Mouse (Mus musculus): ENCODE data around the gene Ybx1. TPM values are rescaled to one million over a fixed set of nuclear protein-coding genes. Genes with fewer than 3 reads are reported as not detected.

The Ybx1 gene
- polyA plus RNA-seq (2012; rRNA removed), result 79.1 and 103 TPM in 2 replicates

DNA sequence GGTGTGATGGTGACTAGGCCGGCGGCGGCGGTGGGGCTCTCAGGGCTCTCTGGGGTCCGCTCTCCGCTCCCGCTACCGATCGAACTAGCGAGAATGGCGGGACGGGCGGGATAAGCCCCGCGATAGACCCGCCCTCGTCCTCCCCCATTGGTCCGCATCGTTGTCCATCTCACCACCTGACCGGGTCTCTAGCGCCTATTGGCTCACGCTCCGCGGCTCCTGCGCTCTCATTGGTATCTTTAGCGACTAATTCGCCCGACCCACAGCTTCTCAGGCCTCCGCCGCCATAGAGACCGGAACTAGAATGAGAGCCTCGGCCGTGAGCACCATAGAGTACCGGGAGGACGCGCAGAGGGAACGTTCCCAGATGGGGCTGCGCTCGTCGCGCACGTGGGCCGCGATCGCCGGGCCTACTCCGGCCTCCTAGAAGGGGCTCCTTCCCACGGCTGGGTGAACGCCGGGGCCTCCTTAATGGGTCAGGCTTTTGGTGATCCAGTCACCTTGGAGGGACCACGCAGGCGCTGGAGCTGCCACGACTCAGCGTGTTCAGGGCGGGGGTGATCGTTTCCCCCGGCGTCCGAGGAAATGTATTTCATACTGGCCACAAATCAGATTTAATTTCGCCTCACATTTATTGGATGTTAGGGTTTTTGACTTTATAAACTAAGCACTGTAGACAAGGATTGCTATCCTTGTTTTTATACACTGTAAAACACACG lies at the start of gene Ybx1:
Gene Ybx1, minus strand, starts transcription at position 190 of the 719 bp plus-strand sequence.
- H3K4me3 ChIP-seq (ENCODE audit: extremely low read depth, insufficient read depth, insufficient read length), result peak within 1 kb of the TSS; percentile 94
- under 1% methylated on average over 61 of the region's 61 CpGs for WGBS
- H3K4me1 ChIP-seq (ENCODE audit: control insufficient read depth, insufficient read depth, insufficient read length), result peaks cover 6% of the 10 kb centered on the region; the same call in 1 of the 2 replicates
- TF ChIP-seq CTCF (IDR thresholded peaks at IDR 0.05; ENCODE audit: extremely low read depth, insufficient read depth, insufficient read length, insufficient replicate concordance) (no peak), POLR2A (IDR thresholded peaks at IDR 0.05; ENCODE audit: low read depth, low read length) (peak; percentile 55; the same call in 1 of the 2 replicates)
- DNase-seq (ENCODE audit: low read depth in 1 of 2, low spot score in 2 of 2), result peak; percentile 95 to 99
- H3K36me3 ChIP-seq (ENCODE audit: control insufficient read depth, insufficient read depth, low read length), result no peaks in the 10 kb centered on the region; the same call in 1 of the 2 replicates
- peak within 1 kb of the TSS; percentile 92 for H3K27ac ChIP-seq (ENCODE audit: insufficient read depth, low read length)
- no peaks in the 10 kb centered on the region for H3K27me3 ChIP-seq (ENCODE audit: control insufficient read depth, insufficient read depth, low read length)

DNA sequence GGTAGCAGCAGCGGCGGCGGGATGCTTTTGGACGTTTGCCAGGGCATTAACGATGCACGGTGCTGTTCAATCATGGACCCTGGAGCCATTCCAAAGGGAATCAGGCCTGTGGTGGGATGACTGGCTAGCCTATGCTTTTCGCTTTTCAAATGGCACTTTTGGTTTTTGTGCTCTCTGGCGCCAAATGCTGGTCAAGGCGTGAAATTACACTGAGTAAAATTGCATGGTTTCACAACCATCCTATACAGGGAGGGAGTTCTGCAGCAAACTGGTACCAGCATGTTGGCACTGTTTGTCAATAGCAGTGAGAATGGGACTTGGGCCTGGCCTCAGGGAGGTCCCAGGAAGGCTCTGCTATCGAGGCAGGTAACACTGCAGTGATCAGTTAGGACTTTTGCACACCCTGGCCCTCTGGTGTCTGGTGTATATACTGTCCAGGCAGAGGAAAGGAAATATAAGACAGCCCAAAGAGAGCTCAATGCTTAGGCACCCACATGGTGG lies 44.5 kb upstream of the Ybx1 start:
- Histone ChIP-seq H3K4me3 (ENCODE audit: extremely low read depth, insufficient read depth, insufficient read length) (no peak overlapping the region), H3K27me3 (ENCODE audit: control insufficient read depth, insufficient read depth, low read length) (no peaks in the 10 kb centered on the region), H3K27ac (ENCODE audit: insufficient read depth, low read length) (no peak overlapping the region), H3K36me3 (ENCODE audit: control insufficient read depth, insufficient read depth, low read length) (no peaks in the 10 kb centered on the region), H3K4me1 (ENCODE audit: control insufficient read depth, insufficient read depth, insufficient read length) (no peaks in the 10 kb centered on the region)
- DNase-seq (ENCODE audit: low read depth in 1 of 2, low spot score in 2 of 2), result peak in 1 of 2 experiments; percentile 24
- 18% methylated on average over 10 of the region's 10 CpGs for WGBS
- peak; percentile 46; the same call in 1 of the 2 replicates for TF ChIP-seq CTCF (IDR thresholded peaks at IDR 0.05; ENCODE audit: extremely low read depth, insufficient read depth, insufficient read length, insufficient replicate concordance)
- no peak for TF ChIP-seq POLR2A (IDR thresholded peaks at IDR 0.05; ENCODE audit: low read depth, low read length)

DNA sequence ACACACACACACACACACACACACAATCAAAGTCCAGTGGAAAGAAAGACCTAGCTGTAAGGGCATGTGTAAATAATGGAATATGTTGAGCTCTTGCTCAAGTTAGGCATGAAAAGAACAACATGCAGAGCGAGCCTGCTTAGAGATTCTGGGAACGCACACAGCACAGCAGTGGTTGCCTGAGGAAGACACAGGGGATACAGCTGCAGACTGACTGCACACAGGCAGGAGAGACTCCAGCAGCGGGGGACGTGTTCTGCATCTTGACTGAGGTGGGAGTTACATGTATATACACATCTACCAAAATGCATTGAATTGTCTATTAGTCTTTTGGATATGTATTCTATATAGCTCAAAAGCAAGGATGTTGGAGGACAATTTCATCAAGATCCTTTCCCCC lies 44.0 kb upstream of the Ybx1 start:
- no peaks in the 10 kb centered on the region for H3K36me3 ChIP-seq (ENCODE audit: control insufficient read depth, insufficient read depth, low read length)
- TF ChIP-seq POLR2A (IDR thresholded peaks at IDR 0.05; ENCODE audit: low read depth, low read length) (no peak), CTCF (IDR thresholded peaks at IDR 0.05; ENCODE audit: extremely low read depth, insufficient read depth, insufficient read length, insufficient replicate concordance) (no peak)
- H3K27me3 ChIP-seq (ENCODE audit: control insufficient read depth, insufficient read depth, low read length), result no peaks in the 10 kb centered on the region
- WGBS, result 89% methylated on average over 4 of the region's 4 CpGs
- no peak for DNase-seq (ENCODE audit: low read depth in 1 of 2, low spot score in 2 of 2)
- H3K4me1 ChIP-seq (ENCODE audit: control insufficient read depth, insufficient read depth, insufficient read length), result no peaks in the 10 kb centered on the region
- no peak overlapping the region for H3K4me3 ChIP-seq (ENCODE audit: extremely low read depth, insufficient read depth, insufficient read length)
- H3K27ac ChIP-seq (ENCODE audit: insufficient read depth, low read length), result no peak overlapping the region

DNA sequence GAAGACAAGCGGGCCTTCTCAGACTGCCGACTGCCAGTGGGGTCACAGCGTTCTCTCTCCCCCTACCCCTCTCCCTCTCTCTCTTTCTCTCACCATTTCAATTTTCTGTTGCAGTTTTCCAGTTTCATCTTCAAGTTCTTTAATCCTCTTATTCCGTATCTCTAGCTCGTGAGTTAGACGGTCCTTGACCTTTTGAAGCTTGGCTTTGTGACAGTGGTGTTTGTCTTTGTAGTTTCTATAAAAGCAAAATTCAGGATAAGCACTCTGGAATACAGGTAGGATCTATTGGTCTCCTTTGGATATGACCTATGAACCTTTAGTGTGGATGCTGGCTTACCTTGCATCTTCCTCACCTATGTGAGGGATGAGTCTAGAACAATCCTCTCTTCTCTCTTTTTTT lies 39.1 kb upstream of the Ybx1 start:
- Histone ChIP-seq H3K27me3 (ENCODE audit: control insufficient read depth, insufficient read depth, low read length) (no peaks in the 10 kb centered on the region), H3K4me1 (ENCODE audit: control insufficient read depth, insufficient read depth, insufficient read length) (no peaks in the 10 kb centered on the region), H3K36me3 (ENCODE audit: control insufficient read depth, insufficient read depth, low read length) (no peaks in the 10 kb centered on the region), H3K27ac (ENCODE audit: insufficient read depth, low read length) (no peak overlapping the region), H3K4me3 (ENCODE audit: extremely low read depth, insufficient read depth, insufficient read length) (no peak overlapping the region)
- DNase-seq (ENCODE audit: low read depth in 1 of 2, low spot score in 2 of 2), result no peak
- 88% methylated on average over 6 of the region's 6 CpGs for WGBS
- no peak for TF ChIP-seq CTCF (IDR thresholded peaks at IDR 0.05; ENCODE audit: extremely low read depth, insufficient read depth, insufficient read length, insufficient replicate concordance)
- TF ChIP-seq POLR2A (IDR thresholded peaks at IDR 0.05; ENCODE audit: low read depth, low read length), result no peak

DNA sequence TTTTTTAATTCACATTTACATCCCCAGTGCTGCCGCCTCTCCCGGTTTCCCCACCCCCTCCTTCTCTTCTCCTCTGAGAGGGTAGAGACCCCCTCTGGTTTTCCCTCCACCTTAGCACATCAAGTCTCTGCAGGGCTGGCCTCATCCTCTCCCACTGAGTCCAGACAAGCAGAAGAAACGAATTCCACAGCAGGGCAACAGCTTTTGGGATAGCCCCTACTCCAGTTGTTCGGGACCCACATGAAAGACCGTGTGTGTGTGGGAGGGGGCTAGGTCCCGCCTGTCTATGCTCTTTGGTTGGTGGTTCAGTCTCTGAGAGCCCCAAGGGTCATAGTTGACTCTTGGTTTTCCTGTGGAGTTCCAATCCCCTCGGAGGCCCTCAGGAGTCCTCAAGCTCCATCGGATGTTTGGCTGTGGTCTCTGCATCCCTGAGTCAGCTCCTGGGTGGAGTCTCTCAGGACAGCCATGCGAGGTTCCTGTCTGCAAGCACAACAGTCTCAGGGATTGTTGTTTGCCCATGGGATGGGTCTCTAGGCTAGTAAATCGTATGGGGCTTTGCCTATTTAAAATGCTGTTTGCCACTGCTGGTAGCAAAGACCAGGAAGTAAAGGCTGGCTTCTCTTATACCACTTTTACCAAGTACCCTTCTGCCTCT lies 26.6 kb upstream of the Ybx1 start:
- TF ChIP-seq POLR2A (IDR thresholded peaks at IDR 0.05; ENCODE audit: low read depth, low read length), result no peak
- no peak for TF ChIP-seq CTCF (IDR thresholded peaks at IDR 0.05; ENCODE audit: extremely low read depth, insufficient read depth, insufficient read length, insufficient replicate concordance)
- DNase-seq (ENCODE audit: low read depth in 1 of 2, low spot score in 2 of 2), result no peak
- H3K4me1 ChIP-seq (ENCODE audit: control insufficient read depth, insufficient read depth, insufficient read length), result peaks cover 5% of the 10 kb centered on the region; the same call in 1 of the 2 replicates
- peaks cover 9% of the 10 kb centered on the region for H3K36me3 ChIP-seq (ENCODE audit: control insufficient read depth, insufficient read depth, low read length)
- 40% methylated on average over 10 of the region's 10 CpGs for WGBS
- no peaks in the 10 kb centered on the region for H3K27me3 ChIP-seq (ENCODE audit: control insufficient read depth, insufficient read depth, low read length)
- peak overlapping the region; percentile 66; the same call in 1 of the 2 replicates for H3K4me3 ChIP-seq (ENCODE audit: extremely low read depth, insufficient read depth, insufficient read length)
- H3K27ac ChIP-seq (ENCODE audit: insufficient read depth, low read length), result no peak overlapping the region

DNA sequence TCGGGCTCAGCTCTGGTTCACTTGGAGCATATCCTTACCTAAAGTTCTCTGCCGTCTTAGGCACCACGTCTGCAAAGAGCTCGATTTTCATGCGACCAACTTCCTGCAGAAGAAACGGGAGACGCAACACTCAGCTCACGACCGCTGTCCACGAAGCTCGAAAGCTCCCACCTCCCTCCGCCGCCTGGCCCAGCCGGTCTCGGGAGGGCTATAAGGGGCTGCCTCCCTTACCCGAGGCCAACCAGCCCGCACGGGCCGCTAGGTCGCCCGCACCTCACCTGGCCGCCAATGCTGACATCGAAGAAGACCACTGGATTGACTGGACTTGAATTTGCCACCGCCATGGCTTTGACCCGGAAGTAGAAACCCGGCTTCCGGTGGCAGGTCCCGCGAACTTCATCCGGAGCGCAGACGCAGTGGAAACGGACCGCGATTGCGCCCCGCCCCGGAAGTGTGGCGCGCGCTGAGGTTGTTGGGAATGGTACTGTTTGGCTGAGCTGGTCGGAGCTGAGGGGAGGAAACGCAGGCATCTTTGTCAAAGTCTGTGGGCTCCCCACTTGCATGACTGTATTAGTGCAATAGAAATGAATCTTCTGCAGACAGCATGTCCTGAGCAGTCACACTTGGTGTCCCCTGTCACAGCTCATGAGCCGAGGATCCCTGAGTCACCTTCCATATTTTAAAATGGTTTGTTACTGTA lies 25.9 kb upstream of the Ybx1 start, which contains the start of gene Ppih:
Gene Ppih, minus strand, starts transcription at position 416 of the 700 bp plus-strand sequence.
- TF ChIP-seq POLR2A (IDR thresholded peaks at IDR 0.05; ENCODE audit: low read depth, low read length) (peak; percentile 68), CTCF (IDR thresholded peaks at IDR 0.05; ENCODE audit: extremely low read depth, insufficient read depth, insufficient read length, insufficient replicate concordance) (no peak)
- 1% methylated on average over 44 of the region's 44 CpGs for WGBS
- H3K36me3 ChIP-seq (ENCODE audit: control insufficient read depth, insufficient read depth, low read length), result peaks cover 14% of the 10 kb centered on the region
- H3K27me3 ChIP-seq (ENCODE audit: control insufficient read depth, insufficient read depth, low read length), result no peaks in the 10 kb centered on the region
- DNase-seq (ENCODE audit: low read depth in 1 of 2, low spot score in 2 of 2), result peak; percentile 89 to 94
- H3K4me3 ChIP-seq (ENCODE audit: extremely low read depth, insufficient read depth, insufficient read length), result peak within 1 kb of the TSS; percentile 87
- H3K27ac ChIP-seq (ENCODE audit: insufficient read depth, low read length), result peak within 1 kb of the TSS; percentile 83
- H3K4me1 ChIP-seq (ENCODE audit: control insufficient read depth, insufficient read depth, insufficient read length), result peaks cover 5% of the 10 kb centered on the region; the same call in 1 of the 2 replicates
